Comparison of ENCODE assay signal across 7 mouse cellular contexts in genomic region chr2:175141118-175141992, GRCm38 (mm10). TPM values are rescaled to one million over a fixed set of nuclear protein-coding genes. Genes with fewer than 3 reads are reported as not detected.
DNase-seq lines count a peak whose midpoint lies in the region; ATAC-seq and TF ChIP-seq lines count a peak whose summit lies in the region.
"Not testable (repeated sequence)": the region's sequence is repeated elsewhere in the genome, so short reads cannot be mapped to it uniquely, and the experiment has no call there.

No protein-coding gene starts in this region.

- peak overlapping the region; percentile 29 for H3K4me2 ChIP-seq in embryonic facial prominence, embryonic 14.5 days (ENCODE audit: low read depth, low read length)
- H3K4me2 ChIP-seq in intestine, embryonic 15.5 days (replicated peaks), result peak overlapping the region; percentile 49

- DNase-seq in brain, embryonic 14.5 days (ENCODE audit: low read depth), result peak; percentile 25
- not testable (repeated sequence) for DNase-seq in embryonic facial prominence, embryonic 14.5 days (ENCODE audit: low spot score)
- peak; percentile 19 for DNase-seq in heart, adult 8-10 months (ENCODE audit: low spot score)
- DNase-seq in left cerebral cortex, postnatal 25 days (ENCODE audit: low spot score in 2 of 2), result peak; percentile 29 to 36
- DNase-seq in lung, postnatal 4 days, result peak; percentile 26 to 33
- DNase-seq in ovary, postnatal 36 days (ENCODE audit: low spot score), result peak; percentile 26

- not testable (repeated sequence) for TF ChIP-seq CTCF in brain, embryonic 14.5 days (IDR thresholded peaks at IDR 0.05; ENCODE audit: borderline replicate concordance, extremely low read depth, insufficient read depth, insufficient read length)

- not testable (repeated sequence) for H3K9me3 ChIP-seq in embryonic facial prominence, embryonic 14.5 days (ENCODE audit: control insufficient read depth, low read length); intestine, embryonic 15.5 days

- not testable (repeated sequence) for H3K4me1 ChIP-seq in embryonic facial prominence, embryonic 14.5 days (ENCODE audit: control insufficient read depth, insufficient read depth, low read length); intestine, embryonic 15.5 days (replicated peaks)

- not testable (repeated sequence) for H3K27me3 ChIP-seq in embryonic facial prominence, embryonic 14.5 days (replicated peaks; ENCODE audit: control insufficient read depth, insufficient read depth, low read length); intestine, embryonic 15.5 days (replicated peaks)

- ATAC-seq in embryonic facial prominence, embryonic 14.5 days (ENCODE audit: low read depth); intestine, embryonic 15.5 days: not testable (repeated sequence)

- peak overlapping the region; percentile 53 for H3K9ac ChIP-seq in embryonic facial prominence, embryonic 14.5 days (ENCODE audit: low read depth, low read length)
- H3K9ac ChIP-seq in intestine, embryonic 15.5 days, result peak overlapping the region; percentile 30; the same call in 1 of the 2 replicates

- H3K27ac ChIP-seq in embryonic facial prominence, embryonic 14.5 days (replicated peaks; ENCODE audit: low read depth, low read length); intestine, embryonic 15.5 days: not testable (repeated sequence)

- H3K4me3 ChIP-seq in embryonic facial prominence, embryonic 14.5 days (ENCODE audit: low read depth, low read length), result peak overlapping the region; percentile 43
- peak overlapping the region; percentile 49 for H3K4me3 ChIP-seq in intestine, embryonic 15.5 days (replicated peaks)

- not testable (repeated sequence) for H3K36me3 ChIP-seq in embryonic facial prominence, embryonic 14.5 days (ENCODE audit: control insufficient read depth, insufficient read depth, low read length); intestine, embryonic 15.5 days

- intact Hi-C loops in left cerebral cortex, postnatal 25 days (cut with DNase I), result not testable (repeated sequence)

- TF ChIP-seq POLR2A in brain, embryonic 14.5 days (IDR thresholded peaks at IDR 0.05; ENCODE audit: borderline replicate concordance, extremely low read depth, insufficient read depth, insufficient read length, poor library complexity, severe bottlenecking), result not testable (repeated sequence)

- 5% methylated on average over 20 of the region's 25 CpGs for WGBS in embryonic facial prominence, embryonic 14.5 days
- 4% methylated on average over 25 of the region's 25 CpGs for WGBS in intestine, embryonic 15.5 days

RNA-seq across cellular contexts. Expression of gene Gm14399, which starts 0.5 kb away (rescaled TPM):
- 6.5 and 8.1 TPM in 2 replicates for polyA plus RNA-seq in brain, embryonic 14.5 days (2012; rRNA removed)
- polyA plus RNA-seq in embryonic facial prominence, embryonic 14.5 days (2014; fragmentation: Nextera tagmentation; extraction: Ambion mirVana), result 5.8 and 6.0 TPM in 2 replicates
- total RNA-seq in heart, adult 8-10 months (2022), result 10 to 100 TPM in 2 of 4 experiments, 1 to 10 TPM in 2; 8.7 to 10.7 (median 9.8) TPM
- polyA plus RNA-seq in intestine, embryonic 15.5 days (2015; fragmentation: Nextera tagmentation; extraction: Ambion mirVana), result 3.9 and 5.1 TPM in 2 replicates
- total RNA-seq in left cerebral cortex, postnatal 25 days (2021), result 10 to 100 TPM; 13.4 to 20.9 TPM

RNA-seq across cellular contexts. Expression of gene Gm14443, which starts 34.3 kb away (rescaled TPM):
- 1.2 and 1.9 TPM in 2 replicates for polyA plus RNA-seq in brain, embryonic 14.5 days (2012; rRNA removed)
- 0.50 and 0.88 TPM in 2 replicates for polyA plus RNA-seq in embryonic facial prominence, embryonic 14.5 days (2014; fragmentation: Nextera tagmentation; extraction: Ambion mirVana)
- under 1 TPM; 0.23 to 1.00 (median 0.47) TPM for total RNA-seq in heart, adult 8-10 months (2022)
- polyA plus RNA-seq in intestine, embryonic 15.5 days (2015; fragmentation: Nextera tagmentation; extraction: Ambion mirVana), result 0.53 and 0.59 TPM in 2 replicates
- 1 to 10 TPM; 4.9 to 6.9 TPM for total RNA-seq in left cerebral cortex, postnatal 25 days (2021)
